Mouse (Mus musculus): Measurements from ENCODE around the gene Dhx9. TPM values are rescaled to one million over a fixed set of nuclear protein-coding genes. Genes with fewer than 3 reads are reported as not detected.
"Not testable (repeated sequence)": the region's sequence is repeated elsewhere in the genome, so short reads cannot be mapped to it uniquely, and the experiment has no call there.

Dhx9 gene
- polyA plus RNA-seq, 1 experiment from 2014 or later: 21.0 TPM

- not testable (repeated sequence) for H3K9ac ChIP-seq (ENCODE audit: low read length); H3K9me3 ChIP-seq (ENCODE audit: control insufficient read depth, low read length); DNase-seq (ENCODE audit: low spot score); H3K4me3 ChIP-seq (ENCODE audit: low read depth, low read length); H3K36me3 ChIP-seq (ENCODE audit: control insufficient read depth, insufficient read depth, low read length); H3K4me2 ChIP-seq (ENCODE audit: low read depth); H3K4me1 ChIP-seq (ENCODE audit: control insufficient read depth, insufficient read depth, low read length); H3K27me3 ChIP-seq (ENCODE audit: control insufficient read depth, insufficient read depth, low read length); ATAC-seq (ENCODE audit: insufficient read depth, low FRiP score, low TSS enrichment); H3K27ac ChIP-seq (ENCODE audit: low read depth, low read length)
- WGBS: 52% methylated on average over 8 of the region's 8 CpGs
These were observed 22.1 kb upstream of the Dhx9 start for GRCm38 (mm10) chr1:153509569-153509968.

DNA sequence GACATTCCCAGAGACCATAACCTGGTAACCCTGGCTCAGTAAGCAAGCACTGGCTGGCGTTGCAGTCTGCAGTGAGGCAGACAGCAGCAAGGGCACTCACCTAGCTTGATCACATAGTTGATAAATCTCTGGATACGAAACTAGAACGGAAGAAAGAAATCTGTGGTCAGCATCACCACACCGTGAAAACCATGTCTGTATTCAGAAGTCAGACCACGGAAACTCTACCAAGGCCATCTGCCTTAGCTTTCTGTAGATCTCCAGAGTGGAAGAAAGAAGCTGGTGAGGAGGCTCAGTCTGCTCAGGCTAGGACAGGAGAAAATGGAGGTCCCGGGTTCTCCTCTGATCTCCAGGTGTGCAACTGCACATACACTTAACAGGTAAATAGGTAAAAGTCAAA, 21.6 kb upstream of the Dhx9 start:
- H3K27me3 ChIP-seq (ENCODE audit: control insufficient read depth, insufficient read depth, low read length): no peaks in the 10 kb centered on the region
- no peaks in the 10 kb centered on the region for H3K9me3 ChIP-seq (ENCODE audit: control insufficient read depth, low read length)
- no peak overlapping the region for H3K4me2 ChIP-seq (ENCODE audit: low read depth)
- H3K36me3 ChIP-seq (ENCODE audit: control insufficient read depth, insufficient read depth, low read length): no peaks in the 10 kb centered on the region
- no peak overlapping the region for H3K9ac ChIP-seq (ENCODE audit: low read length)
- H3K4me1 ChIP-seq (ENCODE audit: control insufficient read depth, insufficient read depth, low read length): no peaks in the 10 kb centered on the region
- no peak overlapping the region for H3K27ac ChIP-seq (ENCODE audit: low read depth, low read length)
- DNase-seq (ENCODE audit: low spot score) (no peak), ATAC-seq (ENCODE audit: insufficient read depth, low FRiP score, low TSS enrichment) (no peak)
- no peak overlapping the region for H3K4me3 ChIP-seq (ENCODE audit: low read depth, low read length)
- 86% methylated on average over 6 of the region's 6 CpGs for WGBS

DNA sequence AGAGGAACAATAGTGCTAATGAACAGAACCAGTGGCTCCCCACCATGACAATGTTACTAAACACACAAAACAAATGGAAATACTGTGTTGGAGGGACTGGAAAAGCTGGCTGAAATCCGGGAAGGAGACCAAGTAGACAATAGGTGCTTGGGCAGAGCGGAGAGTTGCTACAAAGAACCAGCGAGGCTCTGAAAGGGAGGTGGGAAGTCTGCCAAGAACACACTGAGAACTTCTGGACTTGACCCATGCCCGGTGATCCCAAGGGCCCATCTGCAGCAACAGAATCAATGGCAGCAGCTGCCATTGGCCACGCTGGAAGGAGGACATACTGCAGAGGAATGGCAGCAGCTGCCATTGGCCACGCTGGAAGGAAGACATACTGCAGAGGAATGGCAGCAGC, 18.8 kb upstream of the Dhx9 start:
- H3K9me3 ChIP-seq (ENCODE audit: control insufficient read depth, low read length): no peaks in the 10 kb centered on the region

GRCm38 (mm10) chr1:153501644-153502321, 14.3 kb upstream of the Dhx9 start:
- Histone ChIP-seq H3K4me2 (ENCODE audit: low read depth) (no peak overlapping the region), H3K27ac (ENCODE audit: low read depth, low read length) (no peak overlapping the region), H3K4me3 (ENCODE audit: low read depth, low read length) (no peak overlapping the region), H3K9ac (ENCODE audit: low read length) (no peak overlapping the region), H3K9me3 (ENCODE audit: control insufficient read depth, low read length) (no peaks in the 10 kb centered on the region), H3K27me3 (ENCODE audit: control insufficient read depth, insufficient read depth, low read length) (no peaks in the 10 kb centered on the region), H3K4me1 (ENCODE audit: control insufficient read depth, insufficient read depth, low read length) (no peaks in the 10 kb centered on the region), H3K36me3 (ENCODE audit: control insufficient read depth, insufficient read depth, low read length) (no peaks in the 10 kb centered on the region)
- 55% methylated on average over 5 of the region's 5 CpGs for WGBS
- DNase-seq (ENCODE audit: low spot score): no peak
- ATAC-seq (ENCODE audit: insufficient read depth, low FRiP score, low TSS enrichment): no peak

More for the DNA sequence above, 18.8 kb upstream of the Dhx9 start:
- Histone ChIP-seq H3K27ac (ENCODE audit: low read depth, low read length) (no peak overlapping the region), H3K9ac (ENCODE audit: low read length) (no peak overlapping the region), H3K4me3 (ENCODE audit: low read depth, low read length) (no peak overlapping the region), H3K36me3 (ENCODE audit: control insufficient read depth, insufficient read depth, low read length) (no peaks in the 10 kb centered on the region), H3K27me3 (ENCODE audit: control insufficient read depth, insufficient read depth, low read length) (no peaks in the 10 kb centered on the region), H3K4me2 (ENCODE audit: low read depth) (no peak overlapping the region), H3K4me1 (ENCODE audit: control insufficient read depth, insufficient read depth, low read length) (no peaks in the 10 kb centered on the region)
- ATAC-seq (ENCODE audit: insufficient read depth, low FRiP score, low TSS enrichment): no peak
- WGBS: 94% methylated on average over 6 of the region's 6 CpGs
- no peak for DNase-seq (ENCODE audit: low spot score)

DNA sequence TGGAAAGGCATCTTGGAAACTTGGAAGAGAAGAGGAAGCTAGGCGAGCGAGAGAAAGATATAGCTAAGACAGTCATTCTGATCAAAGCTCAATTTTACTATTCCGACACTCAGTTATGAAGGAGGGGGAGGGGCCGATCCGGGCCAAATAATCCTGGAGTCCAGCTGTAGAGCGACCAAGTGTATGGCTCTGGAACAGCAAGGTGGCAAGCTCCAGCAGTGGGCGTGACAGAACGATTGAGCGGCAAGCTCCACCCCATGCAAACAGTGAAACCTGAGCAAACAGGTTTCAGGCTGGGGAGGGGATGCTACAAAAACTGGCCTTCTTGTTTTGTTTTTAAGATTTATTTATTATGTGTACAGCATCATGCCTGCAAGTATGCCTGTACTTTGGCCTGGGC, 12.6 kb upstream of the Dhx9 start:
- WGBS: 91% methylated on average over 9 of the region's 9 CpGs

GRCm38 (mm10) chr1:153496030-153496429, 8.6 kb upstream of the Dhx9 start:
- 89% methylated on average over 3 of the region's 3 CpGs for WGBS
- Histone ChIP-seq H3K4me1 (ENCODE audit: control insufficient read depth, insufficient read depth, low read length) (no peaks in the 10 kb centered on the region), H3K4me3 (ENCODE audit: low read depth, low read length) (no peak overlapping the region), H3K9ac (ENCODE audit: low read length) (no peak overlapping the region), H3K27me3 (ENCODE audit: control insufficient read depth, insufficient read depth, low read length) (no peaks in the 10 kb centered on the region), H3K36me3 (ENCODE audit: control insufficient read depth, insufficient read depth, low read length) (no peaks in the 10 kb centered on the region), H3K9me3 (ENCODE audit: control insufficient read depth, low read length) (no peaks in the 10 kb centered on the region), H3K4me2 (ENCODE audit: low read depth) (no peak overlapping the region), H3K27ac (ENCODE audit: low read depth, low read length) (no peak overlapping the region)
- no peak for DNase-seq (ENCODE audit: low spot score)
- no peak for ATAC-seq (ENCODE audit: insufficient read depth, low FRiP score, low TSS enrichment)

More for the DNA sequence above, 12.6 kb upstream of the Dhx9 start:
- Histone ChIP-seq H3K27ac (ENCODE audit: low read depth, low read length) (no peak overlapping the region), H3K36me3 (ENCODE audit: control insufficient read depth, insufficient read depth, low read length) (no peaks in the 10 kb centered on the region), H3K4me2 (ENCODE audit: low read depth) (no peak overlapping the region), H3K4me3 (ENCODE audit: low read depth, low read length) (no peak overlapping the region), H3K9me3 (ENCODE audit: control insufficient read depth, low read length) (no peaks in the 10 kb centered on the region), H3K9ac (ENCODE audit: low read length) (no peak overlapping the region), H3K27me3 (ENCODE audit: control insufficient read depth, insufficient read depth, low read length) (no peaks in the 10 kb centered on the region), H3K4me1 (ENCODE audit: control insufficient read depth, insufficient read depth, low read length) (no peaks in the 10 kb centered on the region)
- DNase-seq (ENCODE audit: low spot score) (no peak), ATAC-seq (ENCODE audit: insufficient read depth, low FRiP score, low TSS enrichment) (no peak)

DNA sequence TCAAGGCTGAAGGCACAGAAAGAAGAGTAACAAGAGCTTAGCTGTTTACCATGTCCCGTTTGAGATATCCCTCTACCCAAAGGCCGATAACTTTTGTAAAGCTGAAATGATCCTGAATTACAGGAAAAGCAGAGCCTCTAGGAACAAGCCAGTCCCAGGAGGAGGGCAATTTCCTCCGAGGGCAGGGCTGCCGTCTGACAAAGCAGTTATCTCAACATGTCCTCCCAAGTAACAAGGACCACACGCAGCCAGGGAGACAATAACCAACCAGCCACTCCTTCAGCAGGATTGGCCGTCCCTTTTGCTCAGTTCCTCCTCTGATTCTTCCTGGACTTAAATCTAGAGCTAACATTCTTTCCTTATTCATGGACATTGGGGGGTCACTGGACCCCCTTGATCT, 6.5 kb upstream of the Dhx9 start:
- Histone ChIP-seq H3K4me1 (ENCODE audit: control insufficient read depth, insufficient read depth, low read length) (no peaks in the 10 kb centered on the region), H3K9me3 (ENCODE audit: control insufficient read depth, low read length) (no peaks in the 10 kb centered on the region), H3K27ac (ENCODE audit: low read depth, low read length) (no peak overlapping the region), H3K4me2 (ENCODE audit: low read depth) (no peak overlapping the region), H3K4me3 (ENCODE audit: low read depth, low read length) (no peak overlapping the region), H3K36me3 (ENCODE audit: control insufficient read depth, insufficient read depth, low read length) (no peaks in the 10 kb centered on the region), H3K27me3 (ENCODE audit: control insufficient read depth, insufficient read depth, low read length) (no peaks in the 10 kb centered on the region), H3K9ac (ENCODE audit: low read length) (no peak overlapping the region)
- 35% methylated on average over 6 of the region's 6 CpGs for WGBS
- DNase-seq (ENCODE audit: low spot score) (no peak), ATAC-seq (ENCODE audit: insufficient read depth, low FRiP score, low TSS enrichment) (no peak)

GRCm38 (mm10) chr1:153493338-153493737, 5.9 kb upstream of the Dhx9 start:
- H3K27me3 ChIP-seq (ENCODE audit: control insufficient read depth, insufficient read depth, low read length): no peaks in the 10 kb centered on the region
- 28% methylated on average over 4 of the region's 4 CpGs for WGBS
- no peaks in the 10 kb centered on the region for H3K9me3 ChIP-seq (ENCODE audit: control insufficient read depth, low read length)
- H3K9ac ChIP-seq (ENCODE audit: low read length): no peak overlapping the region
- H3K27ac ChIP-seq (ENCODE audit: low read depth, low read length): no peak overlapping the region
- no peak overlapping the region for H3K4me2 ChIP-seq (ENCODE audit: low read depth)
- H3K4me3 ChIP-seq (ENCODE audit: low read depth, low read length): no peak overlapping the region
- H3K36me3 ChIP-seq (ENCODE audit: control insufficient read depth, insufficient read depth, low read length): no peaks in the 10 kb centered on the region
- DNase-seq (ENCODE audit: low spot score): no peak
- H3K4me1 ChIP-seq (ENCODE audit: control insufficient read depth, insufficient read depth, low read length): no peaks in the 10 kb centered on the region
- no peak for ATAC-seq (ENCODE audit: insufficient read depth, low FRiP score, low TSS enrichment)

DNA sequence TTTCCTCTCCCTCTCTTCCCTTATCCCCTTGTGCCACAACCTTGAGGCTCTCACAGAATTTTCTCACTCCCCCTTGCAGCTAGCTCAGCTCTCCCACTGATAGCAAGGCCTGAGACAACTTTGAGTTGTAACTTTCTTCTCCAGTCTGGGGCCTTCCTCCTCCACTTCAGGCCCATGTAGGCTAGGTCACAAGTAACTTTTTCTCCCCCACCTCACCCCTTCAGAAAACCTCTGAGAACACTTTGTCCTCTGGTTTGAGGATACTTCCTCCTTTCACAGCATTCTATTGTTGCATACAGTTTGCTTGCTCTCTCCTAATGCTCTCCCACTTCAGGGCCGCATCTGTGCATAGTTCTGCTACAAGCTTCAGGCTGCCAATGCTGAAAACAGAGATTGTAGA, 4.4 kb upstream of the Dhx9 start:
- no peak for DNase-seq (ENCODE audit: low spot score)

More for the DNA sequence above, 4.4 kb upstream of the Dhx9 start:
- H3K27me3 ChIP-seq (ENCODE audit: control insufficient read depth, insufficient read depth, low read length): no peaks in the 10 kb centered on the region
- no peaks in the 10 kb centered on the region for H3K9me3 ChIP-seq (ENCODE audit: control insufficient read depth, low read length)
- ATAC-seq (ENCODE audit: insufficient read depth, low FRiP score, low TSS enrichment): no peak
- WGBS: 93% methylated on average over 1 of the region's 1 CpGs
- no peak overlapping the region for H3K4me3 ChIP-seq (ENCODE audit: low read depth, low read length)
- no peak overlapping the region for H3K27ac ChIP-seq (ENCODE audit: low read depth, low read length)
- H3K9ac ChIP-seq (ENCODE audit: low read length): no peak overlapping the region
- H3K4me1 ChIP-seq (ENCODE audit: control insufficient read depth, insufficient read depth, low read length): no peaks in the 10 kb centered on the region
- no peaks in the 10 kb centered on the region for H3K36me3 ChIP-seq (ENCODE audit: control insufficient read depth, insufficient read depth, low read length)
- no peak overlapping the region for H3K4me2 ChIP-seq (ENCODE audit: low read depth)
